Mouse (Mus musculus): ENCODE data around the gene Ksr2. TPM values are rescaled to one million over a fixed set of nuclear protein-coding genes. Genes with fewer than 3 reads are reported as not detected.
"Not testable (repeated sequence)": the region's sequence is repeated elsewhere in the genome, so short reads cannot be mapped to it uniquely, and the experiment has no call there.

Gene Ksr2
- polyA plus RNA-seq, 1 experiment from 2014 or later: 0.19 TPM

- Histone ChIP-seq H3K9ac (ENCODE audit: low read depth, low read length) (no peak overlapping the region), H3K9me3 (replicated peaks; ENCODE audit: control insufficient read depth, low read length) (no peaks in the 10 kb centered on the region), H3K36me3 (ENCODE audit: control insufficient read depth, insufficient read depth, low read length) (no peaks in the 10 kb centered on the region), H3K27me3 (ENCODE audit: control insufficient read depth, insufficient read depth, low read length) (peaks cover 44% of the 10 kb centered on the region), H3K27ac (ENCODE audit: low read depth, low read length) (no peak overlapping the region), H3K4me3 (ENCODE audit: low read depth, low read length) (no peak overlapping the region), H3K4me2 (no peak overlapping the region), H3K4me1 (ENCODE audit: control insufficient read depth, insufficient read depth, low read length) (no peaks in the 10 kb centered on the region)
- no peak for ATAC-seq (replicated peaks; ENCODE audit: insufficient number of reproducible peaks, low FRiP score, low TSS enrichment)
- WGBS (ENCODE audit: insufficient replicate concordance): 59% methylated on average over 2 of the region's 2 CpGs
Observed at GRCm38 (mm10) chr5:117417442-117417841, 3.6 kb downstream of the Ksr2 start.

GRCm38 (mm10) chr5:117433501-117433900 lies 19.7 kb downstream of the Ksr2 start:
- H3K27ac ChIP-seq (ENCODE audit: low read depth, low read length); H3K36me3 ChIP-seq (ENCODE audit: control insufficient read depth, insufficient read depth, low read length); ATAC-seq (replicated peaks; ENCODE audit: insufficient number of reproducible peaks, low FRiP score, low TSS enrichment); H3K9ac ChIP-seq (ENCODE audit: low read depth, low read length); H3K4me3 ChIP-seq (ENCODE audit: low read depth, low read length); H3K4me1 ChIP-seq (ENCODE audit: control insufficient read depth, insufficient read depth, low read length); H3K27me3 ChIP-seq (ENCODE audit: control insufficient read depth, insufficient read depth, low read length); H3K9me3 ChIP-seq (replicated peaks; ENCODE audit: control insufficient read depth, low read length); H3K4me2 ChIP-seq: not testable (repeated sequence)
- WGBS (ENCODE audit: insufficient replicate concordance): 86% methylated on average over 7 of the region's 7 CpGs

- H3K9ac ChIP-seq (ENCODE audit: low read depth, low read length): no peak overlapping the region
Observed at GRCm38 (mm10) chr5:117440261-117440660, 26.5 kb downstream of the Ksr2 start.

GRCm38 (mm10) chr5:117441242-117441842 lies 27.5 kb downstream of the Ksr2 start:
- no peak for ATAC-seq (replicated peaks; ENCODE audit: insufficient number of reproducible peaks, low FRiP score, low TSS enrichment)
- no peaks in the 10 kb centered on the region for H3K36me3 ChIP-seq (ENCODE audit: control insufficient read depth, insufficient read depth, low read length)
- H3K4me1 ChIP-seq (ENCODE audit: control insufficient read depth, insufficient read depth, low read length): no peaks in the 10 kb centered on the region
- H3K9ac ChIP-seq (ENCODE audit: low read depth, low read length): no peak overlapping the region
- H3K27ac ChIP-seq (ENCODE audit: low read depth, low read length): no peak overlapping the region
- WGBS (ENCODE audit: insufficient replicate concordance): 48% methylated on average over 18 of the region's 18 CpGs
- H3K27me3 ChIP-seq (ENCODE audit: control insufficient read depth, insufficient read depth, low read length): no peaks in the 10 kb centered on the region
- no peak overlapping the region for H3K4me3 ChIP-seq (ENCODE audit: low read depth, low read length)
- no peaks in the 10 kb centered on the region for H3K9me3 ChIP-seq (replicated peaks; ENCODE audit: control insufficient read depth, low read length)
- H3K4me2 ChIP-seq: no peak overlapping the region; the same call in 1 of the 2 replicates

More at GRCm38 (mm10) chr5:117440261-117440660, 26.5 kb downstream of the Ksr2 start:
- Histone ChIP-seq H3K36me3 (ENCODE audit: control insufficient read depth, insufficient read depth, low read length) (no peaks in the 10 kb centered on the region), H3K27me3 (ENCODE audit: control insufficient read depth, insufficient read depth, low read length) (no peaks in the 10 kb centered on the region), H3K27ac (ENCODE audit: low read depth, low read length) (no peak overlapping the region), H3K9me3 (replicated peaks; ENCODE audit: control insufficient read depth, low read length) (no peaks in the 10 kb centered on the region), H3K4me1 (ENCODE audit: control insufficient read depth, insufficient read depth, low read length) (no peaks in the 10 kb centered on the region), H3K4me2 (no peak overlapping the region), H3K4me3 (ENCODE audit: low read depth, low read length) (no peak overlapping the region)
- WGBS (ENCODE audit: insufficient replicate concordance): 88% methylated on average over 11 of the region's 11 CpGs
- ATAC-seq (replicated peaks; ENCODE audit: insufficient number of reproducible peaks, low FRiP score, low TSS enrichment): no peak

GRCm38 (mm10) chr5:117442157-117442765 lies 28.5 kb downstream of the Ksr2 start:
- H3K4me3 ChIP-seq (ENCODE audit: low read depth, low read length): no peak overlapping the region
- WGBS (ENCODE audit: insufficient replicate concordance): 82% methylated on average over 12 of the region's 12 CpGs
- no peaks in the 10 kb centered on the region for H3K27me3 ChIP-seq (ENCODE audit: control insufficient read depth, insufficient read depth, low read length)
- no peak for ATAC-seq (replicated peaks; ENCODE audit: insufficient number of reproducible peaks, low FRiP score, low TSS enrichment)
- H3K4me1 ChIP-seq (ENCODE audit: control insufficient read depth, insufficient read depth, low read length): no peaks in the 10 kb centered on the region
- H3K36me3 ChIP-seq (ENCODE audit: control insufficient read depth, insufficient read depth, low read length): no peaks in the 10 kb centered on the region
- H3K4me2 ChIP-seq: no peak overlapping the region
- no peak overlapping the region for H3K27ac ChIP-seq (ENCODE audit: low read depth, low read length)
- H3K9ac ChIP-seq (ENCODE audit: low read depth, low read length): no peak overlapping the region
- no peaks in the 10 kb centered on the region for H3K9me3 ChIP-seq (replicated peaks; ENCODE audit: control insufficient read depth, low read length)

- Histone ChIP-seq H3K27ac (ENCODE audit: low read depth, low read length) (no peak overlapping the region), H3K4me1 (ENCODE audit: control insufficient read depth, insufficient read depth, low read length) (no peaks in the 10 kb centered on the region), H3K9ac (ENCODE audit: low read depth, low read length) (no peak overlapping the region), H3K27me3 (ENCODE audit: control insufficient read depth, insufficient read depth, low read length) (no peaks in the 10 kb centered on the region), H3K4me2 (no peak overlapping the region), H3K9me3 (replicated peaks; ENCODE audit: control insufficient read depth, low read length) (no peaks in the 10 kb centered on the region), H3K4me3 (ENCODE audit: low read depth, low read length) (no peak overlapping the region), H3K36me3 (ENCODE audit: control insufficient read depth, insufficient read depth, low read length) (no peaks in the 10 kb centered on the region)
- no peak for ATAC-seq (replicated peaks; ENCODE audit: insufficient number of reproducible peaks, low FRiP score, low TSS enrichment)
- 84% methylated on average over 4 of the region's 4 CpGs for WGBS (ENCODE audit: insufficient replicate concordance)
Observed at GRCm38 (mm10) chr5:117443141-117443540, 29.3 kb downstream of the Ksr2 start.

- 85% methylated on average over 6 of the region's 6 CpGs for WGBS (ENCODE audit: insufficient replicate concordance)
- H3K4me1 ChIP-seq (ENCODE audit: control insufficient read depth, insufficient read depth, low read length): no peaks in the 10 kb centered on the region
- H3K4me3 ChIP-seq (ENCODE audit: low read depth, low read length): no peak overlapping the region
- no peak for ATAC-seq (replicated peaks; ENCODE audit: insufficient number of reproducible peaks, low FRiP score, low TSS enrichment)
- no peak overlapping the region for H3K4me2 ChIP-seq
- H3K27me3 ChIP-seq (ENCODE audit: control insufficient read depth, insufficient read depth, low read length): no peaks in the 10 kb centered on the region
- H3K36me3 ChIP-seq (ENCODE audit: control insufficient read depth, insufficient read depth, low read length): no peaks in the 10 kb centered on the region
- no peak overlapping the region for H3K27ac ChIP-seq (ENCODE audit: low read depth, low read length)
- no peak overlapping the region for H3K9ac ChIP-seq (ENCODE audit: low read depth, low read length)
- no peaks in the 10 kb centered on the region for H3K9me3 ChIP-seq (replicated peaks; ENCODE audit: control insufficient read depth, low read length)
Observed at GRCm38 (mm10) chr5:117443902-117444301, 30.1 kb downstream of the Ksr2 start.

GRCm38 (mm10) chr5:117447698-117448097 lies 33.9 kb downstream of the Ksr2 start:
- WGBS (ENCODE audit: insufficient replicate concordance): 36% methylated on average over 6 of the region's 6 CpGs
- H3K27ac ChIP-seq (ENCODE audit: low read depth, low read length): no peak overlapping the region
- no peaks in the 10 kb centered on the region for H3K4me1 ChIP-seq (ENCODE audit: control insufficient read depth, insufficient read depth, low read length)
- H3K9ac ChIP-seq (ENCODE audit: low read depth, low read length): no peak overlapping the region
- ATAC-seq (replicated peaks; ENCODE audit: insufficient number of reproducible peaks, low FRiP score, low TSS enrichment): no peak
- H3K4me3 ChIP-seq (ENCODE audit: low read depth, low read length): no peak overlapping the region
- H3K36me3 ChIP-seq (ENCODE audit: control insufficient read depth, insufficient read depth, low read length): no peaks in the 10 kb centered on the region
- no peaks in the 10 kb centered on the region for H3K27me3 ChIP-seq (ENCODE audit: control insufficient read depth, insufficient read depth, low read length)
- no peak overlapping the region for H3K4me2 ChIP-seq
- H3K9me3 ChIP-seq (replicated peaks; ENCODE audit: control insufficient read depth, low read length): no peaks in the 10 kb centered on the region

GRCm38 (mm10) chr5:117452013-117452412 lies 38.2 kb downstream of the Ksr2 start:
- H3K36me3 ChIP-seq (ENCODE audit: control insufficient read depth, insufficient read depth, low read length): no peaks in the 10 kb centered on the region
- no peak for ATAC-seq (replicated peaks; ENCODE audit: insufficient number of reproducible peaks, low FRiP score, low TSS enrichment)
- H3K27me3 ChIP-seq (ENCODE audit: control insufficient read depth, insufficient read depth, low read length): no peaks in the 10 kb centered on the region
- WGBS (ENCODE audit: insufficient replicate concordance): 84% methylated on average over 2 of the region's 2 CpGs
- peaks cover 3% of the 10 kb centered on the region; the same call in 1 of the 2 replicates for H3K4me1 ChIP-seq (ENCODE audit: control insufficient read depth, insufficient read depth, low read length)
- no peak overlapping the region for H3K27ac ChIP-seq (ENCODE audit: low read depth, low read length)
- H3K9ac ChIP-seq (ENCODE audit: low read depth, low read length): no peak overlapping the region
- no peak overlapping the region for H3K4me3 ChIP-seq (ENCODE audit: low read depth, low read length)
- H3K9me3 ChIP-seq (replicated peaks; ENCODE audit: control insufficient read depth, low read length): no peaks in the 10 kb centered on the region
- no peak overlapping the region for H3K4me2 ChIP-seq
